Mouse (Mus musculus) adrenal gland, postnatal 36 days (tissue): ENCODE results near the gene Sowahb. TPM values are rescaled to one million over a fixed set of nuclear protein-coding genes. Genes with fewer than 3 reads are reported as not detected.

Source experiments
- DNase-seq, 2 experiments: peaks; one replicate each; pipeline ENCODE4 v3.0.0; 2021; ENCODE audit warnings: mixed read lengths in 1 of 2
- total RNA-seq, 2 experiments: library from RNA; stranded (reverse); gene quantifications; 2 replicates each; pipeline ENCODE4 v1.2.3; 2021

Sowahb gene
- total RNA-seq, 2 experiments from 2014 or later: not detected

- peak in 1 of 2 experiments; percentile 19 for DNase-seq
Observed at GRCm38 (mm10) chr5:93002615-93003014, 42.2 kb downstream of the Sowahb start.

GRCm38 (mm10) chr5:93000774-93001757 is 43.8 kb downstream of the Sowahb start:
- DNase-seq: peak in 1 of 2 experiments; percentile 35

- no peak for DNase-seq
Observed at GRCm38 (mm10) chr5:93000060-93000459, 44.8 kb downstream of the Sowahb start.

- DNase-seq: no peak
Observed at GRCm38 (mm10) chr5:92998494-92999016, 46.3 kb downstream of the Sowahb start.

GRCm38 (mm10) chr5:92997428-92998120 is 47.2 kb downstream of the Sowahb start:
- DNase-seq: no peak

GRCm38 (mm10) chr5:92994861-92995260 is 50.0 kb downstream of the Sowahb start:
- DNase-seq: no peak

- no peak for DNase-seq
Observed at GRCm38 (mm10) chr5:92994309-92994708, 50.5 kb downstream of the Sowahb start.

- DNase-seq: no peak
Observed at GRCm38 (mm10) chr5:92992106-92992505, 52.7 kb downstream of the Sowahb start.

Other genes with a start within 250 kb of the Sowahb start
- 10 to 100 TPM; 37.0 to 46.9 TPM for gene Sept11, start 48.4 kb upstream of the Sowahb start, total RNA-seq
- gene Ccni, start 161.5 kb upstream of the Sowahb start, total RNA-seq: 100 to 1,000 TPM; 213 to 239 TPM
- 1 to 10 TPM in 1 of 2 experiments, under 1 TPM in 1; 0.86 to 1.5 TPM for gene 2010109A12Rik, start 161.5 kb upstream of the Sowahb start, total RNA-seq
- gene Ccng2, start 222.2 kb upstream of the Sowahb start, total RNA-seq: 10 to 100 TPM; 23.4 to 32.6 TPM